Mouse (Mus musculus) activated CD4-positive, CD25-positive, alpha-beta regulatory T cell, adult 4 months (primary cell): Measurements from ENCODE around the gene Mex3b. TPM values are rescaled to one million over a fixed set of nuclear protein-coding genes. Genes with fewer than 3 reads are reported as not detected.

Source experiments
- ATAC-seq: one replicate; pipeline ENCODE4 v1.8.0; 2017
- polyA plus RNA-seq, 2 experiments: library from polyadenylated mRNA; unstranded; fragments of 100-300 nt; shearing (Covaris generic); gene quantifications; one replicate each; pipeline ENCODE4 v1.2.1; 2017

Gene Mex3b
- 1 to 10 TPM; 2.1 to 2.5 TPM for polyA plus RNA-seq

- ATAC-seq = no peak
These were observed at the start of gene Mex3b for GRCm38 (mm10) chr7:82867271-82868121. Mex3b (plus strand) TSS chr7:82867333.

- no peak for ATAC-seq
These were observed 47.6 kb upstream of the Mex3b start for GRCm38 (mm10) chr7:82819541-82819940.

- peak; percentile 49 for ATAC-seq
These were observed 46.5 kb upstream of the Mex3b start for GRCm38 (mm10) chr7:82820661-82821060.

GRCm38 (mm10) chr7:82821501-82821900 lies 45.6 kb upstream of the Mex3b start:
- no peak for ATAC-seq

- no peak for ATAC-seq
These were observed 44.6 kb upstream of the Mex3b start for GRCm38 (mm10) chr7:82822528-82822927.

- ATAC-seq = no peak
These were observed 38.9 kb upstream of the Mex3b start for GRCm38 (mm10) chr7:82828193-82828592.

GRCm38 (mm10) chr7:82829516-82829915 lies 37.6 kb upstream of the Mex3b start:
- ATAC-seq = no peak

GRCm38 (mm10) chr7:82834471-82834870 lies 32.7 kb upstream of the Mex3b start:
- no peak for ATAC-seq

GRCm38 (mm10) chr7:82838414-82838813 lies 28.7 kb upstream of the Mex3b start:
- no peak for ATAC-seq

- no peak for ATAC-seq
These were observed 28.0 kb upstream of the Mex3b start for GRCm38 (mm10) chr7:82838965-82839675.

GRCm38 (mm10) chr7:82842222-82842920 lies 24.8 kb upstream of the Mex3b start:
- no peak for ATAC-seq

GRCm38 (mm10) chr7:82850756-82851155 lies 16.4 kb upstream of the Mex3b start:
- no peak for ATAC-seq

- ATAC-seq = no peak
These were observed 15.5 kb upstream of the Mex3b start for GRCm38 (mm10) chr7:82851670-82852069.

- no peak for ATAC-seq
These were observed 12.9 kb upstream of the Mex3b start for GRCm38 (mm10) chr7:82854195-82854766.

GRCm38 (mm10) chr7:82858611-82859010 lies 8.5 kb upstream of the Mex3b start:
- no peak for ATAC-seq

- ATAC-seq = no peak
These were observed 6.5 kb upstream of the Mex3b start for GRCm38 (mm10) chr7:82860626-82861025.

GRCm38 (mm10) chr7:82863341-82863740 lies 3.8 kb upstream of the Mex3b start:
- ATAC-seq = no peak

GRCm38 (mm10) chr7:82864260-82864990 lies 2.7 kb upstream of the Mex3b start:
- no peak for ATAC-seq

GRCm38 (mm10) chr7:82864991-82865771 lies 2.0 kb upstream of the Mex3b start:
- ATAC-seq = no peak

- peak; percentile 70 for ATAC-seq
These were observed 1.2 kb upstream of the Mex3b start for GRCm38 (mm10) chr7:82865834-82866485.
